Mouse (Mus musculus) E14TG2a.4 (cell line): ENCODE measurements around the gene Gm49405.

Source experiments
- CTCF ChIP-seq: conservative IDR thresholded peaks from 2 replicates; pipeline ENCODE4 v1.5.1; 2014; ENCODE audit warnings: low read length
- NANOG ChIP-seq: IDR thresholded peaks from 2 replicates; pipeline ENCODE4 v1.6.1; 2014; ENCODE audit warnings: borderline replicate concordance, low read length, mixed read lengths

- no peak for TF ChIP-seq CTCF
- no peak for TF ChIP-seq NANOG
Observed at GRCm38 (mm10) chr19:3992416-3992815, 8.0 kb upstream of the Gm49405 start, which contains the start of gene Tbx10.
